Mouse (Mus musculus) gastrocnemius, postnatal 25 days (tissue): ENCODE measurements around the gene Zfyve21. TPM values are rescaled to one million over a fixed set of nuclear protein-coding genes. Genes with fewer than 3 reads are reported as not detected.

Experiments
- DNase-seq: peaks from one replicate; pipeline ENCODE4 v3.0.0; 2022
- total RNA-seq, 2 experiments: library from RNA; stranded (reverse); gene quantifications; 1 replicate in 1 of 2; 2 replicates in 1 of 2; pipeline ENCODE4 v1.2.3; 2021

Zfyve21 gene
- total RNA-seq, 2 experiments from 2014 or later = 13.0 to 15.0 TPM

GRCm38 (mm10) chr12:111843470-111843869, 29.5 kb downstream of the Zfyve21 start:
- no peak for DNase-seq

- no peak for DNase-seq
These were observed 32.0 kb downstream of the Zfyve21 start for GRCm38 (mm10) chr12:111845953-111846352.

- no peak for DNase-seq
These were observed 32.8 kb downstream of the Zfyve21 start for GRCm38 (mm10) chr12:111846815-111847214.

- no peak for DNase-seq
These were observed 34.4 kb downstream of the Zfyve21 start for GRCm38 (mm10) chr12:111848300-111848798.

- no peak for DNase-seq
These were observed 37.3 kb downstream of the Zfyve21 start for GRCm38 (mm10) chr12:111851235-111851634.

- DNase-seq = no peak
These were observed 37.8 kb downstream of the Zfyve21 start for GRCm38 (mm10) chr12:111851745-111852144.

- DNase-seq = peak; percentile 82
These were observed 39.1 kb downstream of the Zfyve21 start for GRCm38 (mm10) chr12:111853011-111853436.

- no peak for DNase-seq
These were observed 39.6 kb downstream of the Zfyve21 start for GRCm38 (mm10) chr12:111853546-111853945.

- DNase-seq = no peak
These were observed 41.5 kb downstream of the Zfyve21 start for GRCm38 (mm10) chr12:111855448-111855847.

GRCm38 (mm10) chr12:111864206-111864824, 50.3 kb downstream of the Zfyve21 start:
- DNase-seq = no peak

- no peak for DNase-seq
These were observed 55.8 kb downstream of the Zfyve21 start for GRCm38 (mm10) chr12:111869806-111870205.

- no peak for DNase-seq
These were observed 56.8 kb downstream of the Zfyve21 start for GRCm38 (mm10) chr12:111870811-111871210.

GRCm38 (mm10) chr12:111872079-111872478, 58.1 kb downstream of the Zfyve21 start:
- no peak for DNase-seq

GRCm38 (mm10) chr12:111874601-111875140, 60.7 kb downstream of the Zfyve21 start:
- DNase-seq = no peak

- DNase-seq = no peak
These were observed 61.5 kb downstream of the Zfyve21 start for GRCm38 (mm10) chr12:111875499-111875898.

GRCm38 (mm10) chr12:111878213-111878612, 64.2 kb downstream of the Zfyve21 start:
- DNase-seq = peak; percentile 28

Other genes with a start within 250 kb of the Zfyve21 start
- 10 to 100 TPM; 50.5 to 51.5 TPM for gene Mark3, start 239.6 kb upstream of the Zfyve21 start, total RNA-seq
- 10 to 100 TPM; 14.9 to 15.6 TPM for gene Ckb, start 141.8 kb upstream of the Zfyve21 start, total RNA-seq
- gene Trmt61a, start 136.1 kb upstream of the Zfyve21 start, total RNA-seq = 1 to 10 TPM; 2.7 to 2.9 TPM
- gene Bag5, start 100.9 kb upstream of the Zfyve21 start, total RNA-seq = 10 to 100 TPM; 10.9 to 14.6 TPM
- 10 to 100 TPM; 37.7 to 38.9 TPM for gene Apopt1, start 100.9 kb upstream of the Zfyve21 start, total RNA-seq
- 10 to 100 TPM; 59.9 to 68.0 TPM for gene Klc1, start 55.3 kb upstream of the Zfyve21 start, total RNA-seq
- gene Xrcc3, start 297 bp upstream of the Zfyve21 start, total RNA-seq = under 1 TPM; 0.15 to 0.24 TPM
- gene Ppp1r13b, start 93.9 kb downstream of the Zfyve21 start, total RNA-seq = 1 to 10 TPM; 5.3 to 6.1 TPM
- 100 to 1,000 TPM; 775 to 816 TPM for gene Atp5mpl, start 152.8 kb downstream of the Zfyve21 start, total RNA-seq
- gene Tdrd9, start 157.4 kb downstream of the Zfyve21 start, total RNA-seq = under 1 TPM; 0.08 to 0.46 TPM
- gene Rd3l, start 167.1 kb downstream of the Zfyve21 start, total RNA-seq = not detected